Mouse (Mus musculus) left cerebral cortex, adult 11 months (tissue): ENCODE measurements around the gene Slc31a1.

Source experiments
- DNase-seq: peaks from one replicate; pipeline ENCODE4 v3.0.0; 2022; ENCODE audit warnings: low spot score

Gene Slc31a1

GRCm38 (mm10) chr4:62407730-62408582, 47.4 kb downstream of the Slc31a1 start:
- DNase-seq: peak; percentile 25

GRCm38 (mm10) chr4:62408601-62409282, 48.2 kb downstream of the Slc31a1 start, which contains the start of the genes Cdc26 and Prpf4:
Gene Cdc26, minus strand, starts transcription at chr4:62408642.
Gene Prpf4, plus strand, starts transcription at chr4:62408797.
- peak; percentile 98 for DNase-seq

- DNase-seq: no peak
These were observed 49.1 kb downstream of the Slc31a1 start for GRCm38 (mm10) chr4:62409615-62410014.

GRCm38 (mm10) chr4:62410325-62410724, 49.8 kb downstream of the Slc31a1 start:
- no peak for DNase-seq

- no peak for DNase-seq
These were observed 51.1 kb downstream of the Slc31a1 start for GRCm38 (mm10) chr4:62411606-62412005.

- DNase-seq: no peak
These were observed 57.9 kb downstream of the Slc31a1 start for GRCm38 (mm10) chr4:62418448-62418847.

GRCm38 (mm10) chr4:62419091-62419490, 58.6 kb downstream of the Slc31a1 start:
- no peak for DNase-seq

- no peak for DNase-seq
These were observed 65.4 kb downstream of the Slc31a1 start for GRCm38 (mm10) chr4:62425891-62426290.

- no peak for DNase-seq
These were observed 67.6 kb downstream of the Slc31a1 start for GRCm38 (mm10) chr4:62427978-62428758.

GRCm38 (mm10) chr4:62429616-62430015, 69.1 kb downstream of the Slc31a1 start:
- DNase-seq: no peak

- DNase-seq: no peak
These were observed 70.2 kb downstream of the Slc31a1 start for GRCm38 (mm10) chr4:62430678-62431077.

- DNase-seq: no peak
These were observed 71.0 kb downstream of the Slc31a1 start for GRCm38 (mm10) chr4:62431522-62431921.

GRCm38 (mm10) chr4:62433939-62434870, 73.7 kb downstream of the Slc31a1 start:
- no peak for DNase-seq

GRCm38 (mm10) chr4:62435081-62435480, 74.6 kb downstream of the Slc31a1 start, which contains the start of gene Rnf183:
Gene Rnf183, minus strand, starts transcription at chr4:62435252.
- DNase-seq: no peak

GRCm38 (mm10) chr4:62437256-62437778, 76.8 kb downstream of the Slc31a1 start:
- DNase-seq: no peak

- no peak for DNase-seq
These were observed 77.3 kb downstream of the Slc31a1 start for GRCm38 (mm10) chr4:62437871-62438270.

GRCm38 (mm10) chr4:62439793-62440192, 79.3 kb downstream of the Slc31a1 start:
- DNase-seq: no peak

GRCm38 (mm10) chr4:62440544-62440943, 80.0 kb downstream of the Slc31a1 start:
- DNase-seq: no peak

- no peak for DNase-seq
These were observed 80.5 kb downstream of the Slc31a1 start for GRCm38 (mm10) chr4:62440986-62441385.
